Mouse (Mus musculus) embryonic facial prominence, embryonic 14.5 days (tissue): Measurements from ENCODE around the gene Adam22. TPM values are rescaled to one million over a fixed set of nuclear protein-coding genes. Genes with fewer than 3 reads are reported as not detected.

Source experiments
- ATAC-seq: fragments of 200-750 bp; cut with Nextera tagmentation; 2 replicates; pipeline ENCODE4 v1.8.0; 2017; ENCODE audit warnings: low read depth, moderate number of reproducible peaks, moderate TSS enrichment
- DNase-seq: peaks from one replicate; pipeline ENCODE4 v3.0.0-alpha.2; 2015; ENCODE audit warnings: low spot score
- H3K27ac ChIP-seq: fragments of 300-500 bp; sonication (generic); replicated peaks from 2 replicates; pipeline ENCODE4 v1.5.1; 2014; ENCODE audit warnings: low read depth, mild to moderate bottlenecking, low read length, moderate library complexity
- H3K27me3 ChIP-seq: fragments of 300-500 bp; sonication (generic); replicated peaks from 2 replicates; pipeline ENCODE4 v1.6.1; 2014; ENCODE audit warnings: low read length; ENCODE audit not compliant: control insufficient read depth, insufficient read depth
- H3K36me3 ChIP-seq: fragments of 300-500 bp; sonication (generic); 2 replicates; pipeline ENCODE4 v1.6.1; 2014; ENCODE audit warnings: low read length, mixed read lengths; ENCODE audit not compliant: control insufficient read depth, insufficient read depth
- H3K4me1 ChIP-seq: fragments of 300-500 bp; sonication (generic); 2 replicates; pipeline ENCODE4 v1.6.1; 2014; ENCODE audit warnings: antibody characterized with exemption, low read length; ENCODE audit not compliant: control insufficient read depth, insufficient read depth
- H3K4me2 ChIP-seq: fragments of 300-500 bp; sonication (generic); 2 replicates; pipeline ENCODE4 v1.6.1; 2014; ENCODE audit warnings: low read depth, mild to moderate bottlenecking, low read length, moderate library complexity, mixed read lengths
- H3K4me3 ChIP-seq: fragments of 300-500 bp; sonication (generic); 2 replicates; pipeline ENCODE4 v1.5.1; 2014; ENCODE audit warnings: low read depth, mild to moderate bottlenecking, low read length
- H3K9ac ChIP-seq: fragments of 300-500 bp; sonication (generic); 2 replicates; pipeline ENCODE4 v1.6.1; 2014; ENCODE audit warnings: low read depth, mild to moderate bottlenecking, low read length, moderate library complexity, mixed read lengths
- H3K9me3 ChIP-seq: fragments of 300-500 bp; sonication (generic); 2 replicates; pipeline ENCODE4 v1.6.1; 2016; ENCODE audit warnings: low read length; ENCODE audit not compliant: control insufficient read depth
- WGBS: fragments of 180-500 bp; shearing (Covaris S2); extraction: QIAGEN DNeasy Blood & Tissue Kit; methylation state at CpG from one replicate; pipeline ENCODE4 v1.1.7; 2014; 5-methylcytosine and 5-hydroxymethylcytosine counted together
- polyA plus RNA-seq: library from polyadenylated mRNA; unstranded; fragments of >200 nt; fragmentation: Nextera tagmentation; extraction: Ambion mirVana; gene quantifications from 2 replicates; pipeline ENCODE4 v1.2.1, GENCODE M21; 2014

The Adam22 gene
- polyA plus RNA-seq, 1 experiment from 2014 or later, result 14.8 TPM

DNA sequence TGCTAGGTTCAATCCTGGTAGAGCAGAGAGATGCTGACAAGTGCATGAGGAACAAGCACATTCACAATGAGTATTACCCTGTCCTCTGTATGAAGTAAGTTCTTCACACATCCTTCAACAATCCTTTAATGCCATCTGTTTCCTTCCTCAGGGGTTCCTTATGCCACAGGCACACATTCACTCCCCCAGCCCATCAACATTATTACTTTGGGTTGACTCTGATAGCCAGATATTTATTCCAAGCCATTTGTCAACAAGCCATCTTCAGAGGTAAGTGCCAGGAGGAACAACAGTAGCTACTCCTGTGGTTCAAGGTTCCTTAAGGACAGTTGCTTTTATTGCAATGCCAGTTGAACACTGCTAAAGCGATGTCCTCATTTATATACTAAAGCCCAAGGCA is 216.3 kb downstream of the Adam22 start:
- Histone ChIP-seq H3K9ac (no peak overlapping the region), H3K9me3 (no peaks in the 10 kb centered on the region), H3K27ac (no peak overlapping the region), H3K27me3 (no peaks in the 10 kb centered on the region), H3K4me1 (no peaks in the 10 kb centered on the region), H3K4me2 (no peak overlapping the region), H3K36me3 (no peaks in the 10 kb centered on the region), H3K4me3 (no peak overlapping the region)
- no peak for DNase-seq
- 82% methylated on average over 1 of the region's 1 CpGs for WGBS
- no peak for ATAC-seq

DNA sequence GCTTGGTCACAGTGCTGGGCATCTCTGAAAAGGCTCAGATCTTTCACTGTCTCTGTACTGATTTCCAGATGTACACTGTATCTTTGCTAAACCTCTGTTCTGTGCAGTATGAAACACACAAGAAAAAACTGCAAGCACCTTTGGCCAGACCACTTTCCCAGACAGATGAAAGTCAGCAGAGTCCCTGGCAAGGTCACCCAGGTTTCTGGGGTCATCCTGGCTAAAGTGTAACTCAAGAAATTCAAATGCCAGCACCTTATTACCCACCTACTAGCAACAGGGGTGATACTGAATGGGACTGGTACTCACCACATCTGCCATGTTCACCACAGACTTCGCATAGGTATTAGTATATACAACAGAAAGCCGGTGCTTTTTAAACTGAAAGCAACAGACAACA is 221.8 kb downstream of the Adam22 start:
- no peaks in the 10 kb centered on the region for H3K36me3 ChIP-seq
- no peak overlapping the region for H3K9ac ChIP-seq
- H3K4me3 ChIP-seq, result no peak overlapping the region
- DNase-seq (no peak), ATAC-seq (no peak)
- no peak overlapping the region for H3K27ac ChIP-seq
- no peaks in the 10 kb centered on the region; the same call in 1 of the 2 replicates for H3K4me1 ChIP-seq
- H3K27me3 ChIP-seq, result no peaks in the 10 kb centered on the region
- no peaks in the 10 kb centered on the region for H3K9me3 ChIP-seq
- H3K4me2 ChIP-seq, result no peak overlapping the region
- 97% methylated on average over 2 of the region's 2 CpGs for WGBS

DNA sequence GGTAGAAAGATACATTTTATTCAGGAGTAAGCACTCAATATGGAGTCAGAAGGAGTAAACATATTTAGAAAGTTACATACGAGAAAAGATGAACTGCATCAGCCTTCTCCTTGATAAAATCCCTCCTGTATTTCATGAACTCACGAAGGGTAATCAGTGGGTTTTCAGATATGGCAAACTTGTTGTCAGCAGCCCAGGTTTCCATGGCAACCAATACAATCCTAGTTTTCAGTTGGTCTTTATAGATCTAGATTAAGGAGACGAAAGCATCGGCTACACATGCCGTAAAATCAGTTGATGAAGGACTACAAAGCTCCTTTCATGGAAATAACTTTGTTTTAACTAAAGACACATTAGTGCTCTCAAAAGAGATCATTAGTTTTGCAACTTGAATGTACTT is 222.5 kb downstream of the Adam22 start:
- no peak for DNase-seq
- H3K4me1 ChIP-seq, result no peaks in the 10 kb centered on the region; the same call in 1 of the 2 replicates
- H3K9ac ChIP-seq, result no peak overlapping the region
- H3K4me3 ChIP-seq, result no peak overlapping the region
- no peaks in the 10 kb centered on the region for H3K36me3 ChIP-seq
- H3K4me2 ChIP-seq, result no peak overlapping the region
- 60% methylated on average over 5 of the region's 5 CpGs for WGBS
- H3K27ac ChIP-seq, result no peak overlapping the region
- H3K9me3 ChIP-seq, result no peaks in the 10 kb centered on the region
- ATAC-seq, result no peak
- no peaks in the 10 kb centered on the region for H3K27me3 ChIP-seq

DNA sequence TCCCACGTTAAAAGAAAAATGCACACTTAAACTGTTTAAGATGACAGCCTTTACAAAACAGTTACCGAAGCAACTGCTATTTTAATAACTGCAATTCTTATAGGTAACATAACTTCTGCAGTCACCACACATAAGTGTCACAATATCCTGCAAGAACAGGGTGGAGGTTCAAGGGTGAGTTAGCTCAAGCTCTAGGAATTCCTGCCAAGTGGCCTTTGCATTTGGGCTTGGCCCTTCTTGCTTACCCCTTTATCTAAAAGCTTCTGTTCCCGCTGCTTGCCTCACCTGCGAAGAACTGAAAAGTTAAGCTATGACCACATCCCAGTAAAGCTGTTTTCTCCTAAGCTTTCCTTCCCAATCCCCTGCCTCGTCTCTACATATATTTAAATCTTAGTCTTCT is 235.4 kb downstream of the Adam22 start:
- ATAC-seq, result no peak
- Histone ChIP-seq H3K4me3 (no peak overlapping the region), H3K4me2 (no peak overlapping the region)

DNA sequence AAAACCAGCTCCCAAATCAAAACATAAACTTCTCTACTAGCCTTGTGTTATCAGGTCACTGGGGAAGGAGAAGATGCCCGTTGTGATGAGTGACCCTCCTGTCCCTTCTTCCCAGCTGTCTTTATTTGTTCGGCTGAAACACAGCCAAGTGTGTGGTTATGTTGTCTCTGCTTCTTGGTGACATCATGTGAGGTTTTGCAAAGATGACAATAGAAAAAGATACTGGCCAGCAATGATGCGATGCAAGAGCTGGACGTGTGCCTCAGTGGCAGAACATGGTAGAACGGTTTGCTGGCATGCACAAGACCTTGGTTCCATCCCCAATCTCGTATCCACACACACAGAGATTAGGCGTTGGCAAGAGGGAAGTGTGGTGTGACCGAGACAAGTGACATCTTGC is 236.0 kb downstream of the Adam22 start:
- no peaks in the 10 kb centered on the region for H3K36me3 ChIP-seq
- no peak overlapping the region for H3K9ac ChIP-seq
- H3K27me3 ChIP-seq, result no peaks in the 10 kb centered on the region
- ATAC-seq (no peak), DNase-seq (no peak)
- H3K9me3 ChIP-seq, result no peaks in the 10 kb centered on the region
- no peak overlapping the region for H3K4me3 ChIP-seq
- 83% methylated on average over 8 of the region's 8 CpGs for WGBS
- no peak overlapping the region for H3K27ac ChIP-seq
- no peaks in the 10 kb centered on the region for H3K4me1 ChIP-seq
- no peak overlapping the region for H3K4me2 ChIP-seq

More for the DNA sequence above, 235.4 kb downstream of the Adam22 start:
- no peak for DNase-seq
- no peak overlapping the region for H3K9ac ChIP-seq
- no peak overlapping the region for H3K27ac ChIP-seq
- no peaks in the 10 kb centered on the region for H3K36me3 ChIP-seq
- 71% methylated on average over 5 of the region's 5 CpGs for WGBS
- H3K4me1 ChIP-seq, result no peaks in the 10 kb centered on the region
- H3K9me3 ChIP-seq, result no peaks in the 10 kb centered on the region
- no peaks in the 10 kb centered on the region for H3K27me3 ChIP-seq

DNA sequence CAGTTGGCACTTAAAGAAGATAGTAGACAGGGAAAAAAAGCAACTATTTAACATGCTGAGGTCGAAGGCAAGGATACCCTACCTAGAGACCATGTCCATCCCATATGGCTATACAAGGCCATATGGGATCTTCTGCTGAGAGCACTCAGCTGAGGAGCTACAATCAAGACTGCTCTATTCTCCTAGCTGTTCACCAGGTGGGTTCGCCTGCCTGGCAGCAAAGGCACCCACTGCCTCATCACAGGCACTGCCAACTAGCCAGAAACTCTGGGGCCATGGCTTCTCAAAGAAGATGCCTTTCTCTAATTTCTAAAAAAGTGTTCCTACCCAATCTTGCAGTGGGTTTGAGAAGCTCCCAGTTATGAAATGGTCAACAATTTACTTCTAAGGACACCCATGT is 238.2 kb downstream of the Adam22 start:
- H3K4me3 ChIP-seq, result no peak overlapping the region
- DNase-seq (no peak), ATAC-seq (no peak)
- H3K4me1 ChIP-seq, result no peaks in the 10 kb centered on the region
- no peaks in the 10 kb centered on the region for H3K36me3 ChIP-seq
- 0 out of 2 replicates have a peak, but pooled peaks cover 3% of the 10 kb centered on the region for H3K9me3 ChIP-seq
- 84% methylated on average over 2 of the region's 2 CpGs for WGBS
- H3K27ac ChIP-seq, result no peak overlapping the region
- no peak overlapping the region for H3K9ac ChIP-seq
- no peak overlapping the region for H3K4me2 ChIP-seq
- no peaks in the 10 kb centered on the region for H3K27me3 ChIP-seq

DNA sequence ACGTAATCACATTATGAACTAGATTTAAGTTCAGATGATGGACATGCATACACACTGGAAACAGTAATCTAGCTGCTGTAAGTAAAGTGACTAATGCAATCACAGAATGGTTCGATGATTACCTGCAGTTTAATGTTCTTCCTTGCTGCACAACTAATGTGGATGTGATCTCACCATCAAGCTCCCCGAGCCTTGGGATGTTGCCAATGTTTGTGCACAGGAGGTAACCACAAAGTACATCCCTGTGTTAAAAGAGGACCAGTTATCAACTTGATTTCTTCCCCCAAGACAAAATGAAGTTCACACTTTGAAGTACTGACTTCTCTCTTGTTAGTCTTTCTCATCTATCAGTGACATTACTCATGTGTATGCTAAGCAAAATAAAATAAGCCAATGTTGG is 247.0 kb downstream of the Adam22 start:
- Histone ChIP-seq H3K4me2 (no peak overlapping the region), H3K4me1 (no peaks in the 10 kb centered on the region), H3K27me3 (no peaks in the 10 kb centered on the region), H3K4me3 (no peak overlapping the region), H3K27ac (no peak overlapping the region), H3K9me3 (0 out of 2 replicates have a peak, but pooled peaks cover 5% of the 10 kb centered on the region), H3K9ac (no peak overlapping the region), H3K36me3 (0 out of 2 replicates have a peak, but pooled peaks cover 4% of the 10 kb centered on the region)
- 81% methylated on average over 3 of the region's 3 CpGs for WGBS
- DNase-seq (no peak), ATAC-seq (no peak)

DNA sequence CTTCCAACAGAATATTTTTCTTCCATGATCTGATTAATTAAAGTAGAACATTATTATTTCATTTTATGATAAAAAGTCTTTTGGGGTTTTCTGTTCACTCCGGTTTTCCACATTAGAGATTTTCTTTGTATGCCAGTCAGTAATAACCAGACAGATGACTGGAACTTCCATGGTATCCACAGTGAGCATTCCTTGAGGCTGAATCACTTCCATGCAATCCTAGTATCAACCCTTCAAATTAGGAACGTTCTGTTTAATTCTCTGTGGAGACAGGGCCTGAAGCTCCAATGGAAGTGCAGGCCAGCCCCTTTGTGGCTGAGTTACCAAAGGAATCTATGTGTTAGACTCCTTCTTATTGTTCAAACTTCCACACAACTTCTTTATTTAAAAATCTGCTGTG is 247.9 kb downstream of the Adam22 start:
- WGBS, result 75% methylated on average over 2 of the region's 2 CpGs
- H3K9ac ChIP-seq, result no peak overlapping the region
- ATAC-seq, result no peak
- no peaks in the 10 kb centered on the region for H3K4me1 ChIP-seq
- H3K9me3 ChIP-seq, result 0 out of 2 replicates have a peak, but pooled peaks cover 5% of the 10 kb centered on the region
- H3K36me3 ChIP-seq, result 0 out of 2 replicates have a peak, but pooled peaks cover 4% of the 10 kb centered on the region
- H3K27ac ChIP-seq, result no peak overlapping the region
- H3K4me3 ChIP-seq, result no peak overlapping the region
- DNase-seq, result no peak
- H3K27me3 ChIP-seq, result no peaks in the 10 kb centered on the region
- no peak overlapping the region for H3K4me2 ChIP-seq

DNA sequence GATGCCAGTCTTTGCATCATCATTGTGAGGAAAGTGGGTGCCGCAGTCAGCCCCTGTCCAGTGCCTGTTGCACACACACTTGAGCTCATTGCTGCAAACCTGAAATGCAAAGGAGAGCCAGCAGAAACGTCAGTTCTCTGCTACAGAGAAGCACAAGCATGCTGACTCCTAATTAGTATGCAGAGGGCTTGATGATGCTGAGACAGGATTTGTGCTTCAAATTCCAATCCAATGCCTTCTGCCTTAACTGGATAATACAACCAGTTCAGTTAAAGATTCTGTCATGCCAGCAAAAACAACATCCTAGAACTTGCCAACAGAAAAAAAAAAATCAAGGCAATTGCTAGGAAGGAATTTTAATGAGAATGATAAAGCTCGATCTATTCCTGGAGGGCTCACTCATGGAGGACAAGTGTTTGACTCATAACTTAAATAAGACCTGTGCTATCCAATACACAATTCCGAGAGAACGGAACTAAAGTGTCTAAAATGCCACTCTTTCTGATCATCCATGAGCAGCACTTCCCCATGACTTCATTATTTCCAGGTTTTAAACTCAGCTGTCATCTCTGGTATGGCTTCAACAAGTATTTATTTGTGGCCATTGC is 251.3 kb downstream of the Adam22 start:
- no peak overlapping the region for H3K9ac ChIP-seq
- no peaks in the 10 kb centered on the region for H3K4me1 ChIP-seq
- no peak for DNase-seq
- no peaks in the 10 kb centered on the region for H3K9me3 ChIP-seq
- H3K4me3 ChIP-seq, result no peak overlapping the region
- no peak for ATAC-seq
- no peak overlapping the region for H3K27ac ChIP-seq
- H3K27me3 ChIP-seq, result no peaks in the 10 kb centered on the region
- H3K4me2 ChIP-seq, result no peak overlapping the region
- H3K36me3 ChIP-seq, result no peaks in the 10 kb centered on the region
- WGBS, result 75% methylated on average over 5 of the region's 5 CpGs
